Mouse (Mus musculus): Measurements from ENCODE around the gene Astn2. TPM values are rescaled to one million over a fixed set of nuclear protein-coding genes. Genes with fewer than 3 reads are reported as not detected.
A peak's percentile ranks its signal among the peaks of the same experiment; 100 is the strongest.

Astn2 gene
- polyA plus RNA-seq, 1 experiment from 2014 or later = 0.97 TPM

- H3K9me3 ChIP-seq = no peaks in the 10 kb centered on the region
- 78% methylated on average over 2 of the region's 2 CpGs for WGBS
- no peaks in the 10 kb centered on the region for H3K4me1 ChIP-seq
- no peak overlapping the region for H3K9ac ChIP-seq
- H3K27ac ChIP-seq = no peak overlapping the region
- no peaks in the 10 kb centered on the region for H3K36me3 ChIP-seq
- ATAC-seq (ENCODE audit: borderline replicate concordance, extremely low read depth, low FRiP score, low TSS enrichment) = no peak
- no peak overlapping the region for H3K4me2 ChIP-seq
- no peak overlapping the region for H3K4me3 ChIP-seq
- no peaks in the 10 kb centered on the region for H3K27me3 ChIP-seq
These were observed 872.2 kb downstream of the Astn2 start for GRCm38 (mm10) chr4:65532071-65532736.

GRCm38 (mm10) chr4:65531621-65532020 lies 872.8 kb downstream of the Astn2 start:
- ATAC-seq (ENCODE audit: borderline replicate concordance, extremely low read depth, low FRiP score, low TSS enrichment) = no peak
- Histone ChIP-seq H3K4me2 (no peak overlapping the region), H3K27me3 (no peaks in the 10 kb centered on the region), H3K9ac (no peak overlapping the region), H3K4me3 (no peak overlapping the region), H3K9me3 (no peaks in the 10 kb centered on the region), H3K27ac (no peak overlapping the region), H3K4me1 (no peaks in the 10 kb centered on the region), H3K36me3 (no peaks in the 10 kb centered on the region)
- WGBS = 59% methylated on average over 6 of the region's 6 CpGs

- H3K27me3 ChIP-seq = no peaks in the 10 kb centered on the region
- H3K4me1 ChIP-seq = no peaks in the 10 kb centered on the region
- H3K4me3 ChIP-seq = no peak overlapping the region
- H3K36me3 ChIP-seq = no peaks in the 10 kb centered on the region
- no peak overlapping the region for H3K9ac ChIP-seq
- WGBS = 72% methylated on average over 2 of the region's 2 CpGs
- ATAC-seq (ENCODE audit: borderline replicate concordance, extremely low read depth, low FRiP score, low TSS enrichment) = no peak
- H3K27ac ChIP-seq = no peak overlapping the region
- no peak overlapping the region for H3K4me2 ChIP-seq
- H3K9me3 ChIP-seq = no peaks in the 10 kb centered on the region
These were observed 873.5 kb downstream of the Astn2 start for GRCm38 (mm10) chr4:65530901-65531300.

- WGBS = 48% methylated on average over 2 of the region's 2 CpGs
- no peak for ATAC-seq (ENCODE audit: borderline replicate concordance, extremely low read depth, low FRiP score, low TSS enrichment)
- no peak overlapping the region for H3K9ac ChIP-seq
These were observed 896.3 kb downstream of the Astn2 start for GRCm38 (mm10) chr4:65508101-65508500.

GRCm38 (mm10) chr4:65506870-65507269 lies 897.5 kb downstream of the Astn2 start:
- H3K4me1 ChIP-seq = no peaks in the 10 kb centered on the region
- H3K9me3 ChIP-seq = no peaks in the 10 kb centered on the region
- H3K9ac ChIP-seq = no peak overlapping the region
- no peak overlapping the region for H3K27ac ChIP-seq
- ATAC-seq (ENCODE audit: borderline replicate concordance, extremely low read depth, low FRiP score, low TSS enrichment) = no peak
- H3K4me2 ChIP-seq = no peak overlapping the region
- H3K27me3 ChIP-seq = no peaks in the 10 kb centered on the region
- no peak overlapping the region for H3K4me3 ChIP-seq
- H3K36me3 ChIP-seq = no peaks in the 10 kb centered on the region

More at GRCm38 (mm10) chr4:65508101-65508500, 896.3 kb downstream of the Astn2 start:
- Histone ChIP-seq H3K4me2 (no peak overlapping the region), H3K4me3 (no peak overlapping the region), H3K27me3 (no peaks in the 10 kb centered on the region), H3K27ac (no peak overlapping the region), H3K9me3 (no peaks in the 10 kb centered on the region), H3K36me3 (no peaks in the 10 kb centered on the region), H3K4me1 (no peaks in the 10 kb centered on the region)

GRCm38 (mm10) chr4:65496463-65496834 lies 908.0 kb downstream of the Astn2 start:
- Histone ChIP-seq H3K9ac (no peak overlapping the region), H3K27me3 (no peaks in the 10 kb centered on the region), H3K9me3 (no peaks in the 10 kb centered on the region), H3K4me3 (no peak overlapping the region), H3K36me3 (no peaks in the 10 kb centered on the region), H3K4me1 (peaks cover 4% of the 10 kb centered on the region), H3K27ac (no peak overlapping the region), H3K4me2 (no peak overlapping the region)
- ATAC-seq (ENCODE audit: borderline replicate concordance, extremely low read depth, low FRiP score, low TSS enrichment) = peak; percentile 98
- WGBS = 1% methylated on average over 3 of the region's 3 CpGs

- H3K9me3 ChIP-seq = no peaks in the 10 kb centered on the region
- 43% methylated on average over 6 of the region's 6 CpGs for WGBS
- no peaks in the 10 kb centered on the region for H3K27me3 ChIP-seq
- no peak overlapping the region for H3K27ac ChIP-seq
- H3K4me3 ChIP-seq = no peak overlapping the region
- peak; percentile 40; the same call in 1 of the 2 replicates for ATAC-seq (ENCODE audit: borderline replicate concordance, extremely low read depth, low FRiP score, low TSS enrichment)
- no peak overlapping the region for H3K9ac ChIP-seq
- no peak overlapping the region for H3K4me2 ChIP-seq
- peaks cover 4% of the 10 kb centered on the region for H3K4me1 ChIP-seq
- H3K36me3 ChIP-seq = no peaks in the 10 kb centered on the region
These were observed 908.5 kb downstream of the Astn2 start for GRCm38 (mm10) chr4:65495705-65496462.

- Histone ChIP-seq H3K4me3 (no peak overlapping the region), H3K36me3 (no peaks in the 10 kb centered on the region), H3K9ac (no peak overlapping the region), H3K27me3 (no peaks in the 10 kb centered on the region), H3K9me3 (no peaks in the 10 kb centered on the region), H3K4me1 (peaks cover 4% of the 10 kb centered on the region), H3K4me2 (no peak overlapping the region), H3K27ac (no peak overlapping the region)
- ATAC-seq (ENCODE audit: borderline replicate concordance, extremely low read depth, low FRiP score, low TSS enrichment) = no peak
- 69% methylated on average over 2 of the region's 2 CpGs for WGBS
These were observed 912.9 kb downstream of the Astn2 start for GRCm38 (mm10) chr4:65491541-65491940.

GRCm38 (mm10) chr4:65489711-65490110 lies 914.7 kb downstream of the Astn2 start:
- ATAC-seq (ENCODE audit: borderline replicate concordance, extremely low read depth, low FRiP score, low TSS enrichment) = no peak
- no peaks in the 10 kb centered on the region for H3K4me1 ChIP-seq
- H3K4me3 ChIP-seq = no peak overlapping the region
- no peak overlapping the region for H3K4me2 ChIP-seq
- WGBS = 69% methylated on average over 3 of the region's 3 CpGs
- no peak overlapping the region for H3K27ac ChIP-seq
- no peaks in the 10 kb centered on the region for H3K36me3 ChIP-seq
- H3K9ac ChIP-seq = no peak overlapping the region
- no peaks in the 10 kb centered on the region for H3K27me3 ChIP-seq
- no peaks in the 10 kb centered on the region for H3K9me3 ChIP-seq

- H3K36me3 ChIP-seq = no peaks in the 10 kb centered on the region
- H3K4me3 ChIP-seq = no peak overlapping the region
- ATAC-seq (ENCODE audit: borderline replicate concordance, extremely low read depth, low FRiP score, low TSS enrichment) = no peak
- H3K9me3 ChIP-seq = no peaks in the 10 kb centered on the region
- no peaks in the 10 kb centered on the region for H3K4me1 ChIP-seq
- 58% methylated on average over 5 of the region's 5 CpGs for WGBS
- no peak overlapping the region for H3K9ac ChIP-seq
- H3K4me2 ChIP-seq = no peak overlapping the region
- no peaks in the 10 kb centered on the region for H3K27me3 ChIP-seq
- H3K27ac ChIP-seq = no peak overlapping the region
These were observed 922.8 kb downstream of the Astn2 start for GRCm38 (mm10) chr4:65481632-65482031.

- WGBS = 44% methylated on average over 6 of the region's 6 CpGs
- no peaks in the 10 kb centered on the region for H3K4me1 ChIP-seq
- no peaks in the 10 kb centered on the region for H3K36me3 ChIP-seq
- no peaks in the 10 kb centered on the region for H3K27me3 ChIP-seq
- no peak overlapping the region for H3K27ac ChIP-seq
- H3K9me3 ChIP-seq = no peaks in the 10 kb centered on the region
- H3K9ac ChIP-seq = no peak overlapping the region
- no peak overlapping the region for H3K4me2 ChIP-seq
- peak; percentile 64; the same call in 1 of the 2 replicates for ATAC-seq (ENCODE audit: borderline replicate concordance, extremely low read depth, low FRiP score, low TSS enrichment)
- H3K4me3 ChIP-seq = no peak overlapping the region
These were observed 927.3 kb downstream of the Astn2 start for GRCm38 (mm10) chr4:65477106-65477505.

GRCm38 (mm10) chr4:65475925-65476560 lies 928.4 kb downstream of the Astn2 start:
- no peaks in the 10 kb centered on the region for H3K27me3 ChIP-seq
- H3K4me3 ChIP-seq = no peak overlapping the region
- H3K4me2 ChIP-seq = no peak overlapping the region
- no peak overlapping the region for H3K27ac ChIP-seq
- H3K9ac ChIP-seq = no peak overlapping the region
- no peaks in the 10 kb centered on the region for H3K4me1 ChIP-seq
- no peak for ATAC-seq (ENCODE audit: borderline replicate concordance, extremely low read depth, low FRiP score, low TSS enrichment)
- WGBS = 58% methylated on average over 4 of the region's 4 CpGs
- H3K9me3 ChIP-seq = no peaks in the 10 kb centered on the region
- no peaks in the 10 kb centered on the region for H3K36me3 ChIP-seq

Data from lung, embryonic 15.5 days (tissue).